Mouse (Mus musculus) hindbrain, embryonic 11.5 days (tissue): ENCODE measurements around the gene Gnai2. TPM values are rescaled to one million over a fixed set of nuclear protein-coding genes. Genes with fewer than 3 reads are reported as not detected.

Source experiments
- ATAC-seq: fragments of 200-750 bp; cut with Nextera tagmentation; 2 replicates; pipeline ENCODE4 v1.8.0; 2017; ENCODE audit warnings: mild to moderate bottlenecking, moderate TSS enrichment, moderate library complexity; ENCODE audit not compliant: low FRiP score
- DNase-seq: peaks from one replicate; pipeline ENCODE4 v3.0.0-alpha.2; 2015; ENCODE audit warnings: low spot score
- H3K27ac ChIP-seq: fragments of 300-500 bp; sonication (generic); 2 replicates; pipeline ENCODE4 v1.5.1; 2014; ENCODE audit warnings: mild to moderate bottlenecking, low read depth, low read length
- H3K27me3 ChIP-seq: fragments of 300-500 bp; sonication (generic); 2 replicates; pipeline ENCODE4 v1.6.1; 2014; ENCODE audit warnings: mild to moderate bottlenecking, low read length, moderate library complexity, mixed read lengths; ENCODE audit not compliant: control insufficient read depth, insufficient read depth
- H3K36me3 ChIP-seq: fragments of 300-500 bp; sonication (generic); 2 replicates; pipeline ENCODE4 v1.6.1; 2014; ENCODE audit warnings: mild to moderate bottlenecking, low read length, moderate library complexity, mixed read lengths; ENCODE audit not compliant: control insufficient read depth, insufficient read depth
- H3K4me1 ChIP-seq: fragments of 300-500 bp; sonication (generic); replicated peaks from 2 replicates; pipeline ENCODE4 v1.6.1; 2014; ENCODE audit warnings: low read length, mixed read lengths; ENCODE audit not compliant: control insufficient read depth, insufficient read depth
- H3K4me2 ChIP-seq: fragments of 300-500 bp; sonication (generic); replicated peaks from 2 replicates; pipeline ENCODE4 v1.6.1; 2014; ENCODE audit warnings: mild to moderate bottlenecking, low read depth, low read length
- H3K4me3 ChIP-seq: fragments of 300-500 bp; sonication (generic); 2 replicates; pipeline ENCODE4 v1.5.1; 2014; ENCODE audit warnings: low read depth, low read length
- H3K9ac ChIP-seq: fragments of 300-500 bp; sonication (generic); 2 replicates; pipeline ENCODE4 v1.6.1; 2014; ENCODE audit warnings: low read depth, low read length
- H3K9me3 ChIP-seq: fragments of 300-500 bp; sonication (generic); 2 replicates; pipeline ENCODE4 v1.6.1; 2016; ENCODE audit warnings: low read length; ENCODE audit not compliant: control insufficient read depth
- WGBS: fragments of 180-500 bp; shearing (Covaris S2); extraction: QIAGEN DNeasy Blood & Tissue Kit; methylation state at CpG from one replicate; pipeline ENCODE4 v1.1.7; 2014; 5-methylcytosine and 5-hydroxymethylcytosine counted together
- polyA plus RNA-seq: library from polyadenylated mRNA; unstranded; fragments of >200 nt; fragmentation: Nextera tagmentation; extraction: Ambion mirVana; gene quantifications from 2 replicates; pipeline ENCODE4 v1.2.1, GENCODE M21; 2014

Gene Gnai2
- polyA plus RNA-seq, 1 experiment from 2014 or later, result 529 TPM

DNA sequence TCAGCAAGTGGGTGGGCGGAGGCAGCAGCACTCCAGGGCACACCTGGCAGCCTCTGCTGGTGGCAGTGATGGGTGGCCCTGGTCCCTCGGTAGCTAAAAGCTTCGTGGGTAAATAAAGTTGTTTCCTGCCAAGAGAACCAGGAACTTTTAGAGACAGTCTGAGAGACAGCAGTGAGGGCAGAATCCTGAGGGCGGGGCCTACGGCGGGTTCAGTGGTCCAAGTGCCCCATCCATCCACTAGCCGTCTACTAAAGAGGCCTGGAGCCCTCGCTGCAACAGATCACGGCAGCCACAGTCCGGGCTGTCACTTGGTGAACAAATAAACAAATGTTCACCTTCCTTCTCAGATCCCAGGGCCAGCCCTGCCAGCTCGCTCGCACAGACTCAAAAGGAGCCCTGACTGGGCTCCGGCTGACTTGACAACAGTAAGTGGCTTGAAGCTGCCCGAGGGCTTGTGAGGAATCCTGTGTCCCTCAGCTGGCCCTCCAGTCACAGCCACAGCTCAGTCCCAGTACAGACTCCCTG lies 5.2 kb downstream of the Gnai2 start:
- no peaks in the 10 kb centered on the region for H3K9me3 ChIP-seq
- H3K4me3 ChIP-seq, result peak overlapping the region; percentile 25
- peak; percentile 2; the same call in 1 of the 2 replicates for ATAC-seq
- 0 out of 2 replicates have a peak, but pooled peaks cover 2% of the 10 kb centered on the region for H3K36me3 ChIP-seq
- 12% methylated on average over 14 of the region's 14 CpGs for WGBS
- H3K4me1 ChIP-seq, result peaks cover 59% of the 10 kb centered on the region
- H3K9ac ChIP-seq, result peak overlapping the region; percentile 71
- peak; percentile 69 for DNase-seq
- H3K4me2 ChIP-seq, result peak overlapping the region; percentile 51
- peak overlapping the region; percentile 99 for H3K27ac ChIP-seq
- no peaks in the 10 kb centered on the region for H3K27me3 ChIP-seq

DNA sequence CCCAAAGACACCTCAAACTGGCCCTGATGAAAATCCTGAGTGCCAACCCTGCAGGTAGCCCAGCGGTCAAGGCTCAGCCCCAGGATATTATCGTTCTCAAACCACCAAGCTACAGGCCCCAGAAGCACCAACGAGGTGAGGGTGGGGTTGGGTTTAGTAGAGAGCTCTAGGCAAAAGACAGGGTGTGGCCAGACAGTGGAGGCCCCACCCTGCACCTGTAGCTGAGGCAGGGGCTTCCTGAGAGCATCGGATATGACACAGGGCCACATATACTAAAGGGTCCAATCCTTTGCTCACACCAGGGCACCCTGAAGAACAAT lies 5.8 kb downstream of the Gnai2 start:
- Histone ChIP-seq H3K27me3 (no peaks in the 10 kb centered on the region), H3K4me3 (peak overlapping the region; percentile 10), H3K9me3 (no peaks in the 10 kb centered on the region), H3K4me2 (peak overlapping the region; percentile 51), H3K27ac (peak overlapping the region; percentile 99), H3K4me1 (peaks cover 61% of the 10 kb centered on the region), H3K36me3 (0 out of 2 replicates have a peak, but pooled peaks cover 4% of the 10 kb centered on the region), H3K9ac (peak overlapping the region; percentile 71)
- DNase-seq, result no peak
- WGBS, result 37% methylated on average over 4 of the region's 4 CpGs
- no peak for ATAC-seq

- no peak for DNase-seq
- Histone ChIP-seq H3K4me3 (no peak overlapping the region; the same call in 1 of the 2 replicates), H3K9me3 (no peaks in the 10 kb centered on the region), H3K36me3 (0 out of 2 replicates have a peak, but pooled peaks cover 8% of the 10 kb centered on the region), H3K4me1 (peaks cover 61% of the 10 kb centered on the region), H3K27ac (peak overlapping the region; percentile 99), H3K27me3 (no peaks in the 10 kb centered on the region), H3K9ac (peak overlapping the region; percentile 71), H3K4me2 (peak overlapping the region; percentile 51)
- WGBS, result 40% methylated on average over 15 of the region's 15 CpGs
- no peak for ATAC-seq
Measured at GRCm38 (mm10) chr9:107628721-107629410, 6.3 kb downstream of the Gnai2 start.

- peak overlapping the region; percentile 99 for H3K27ac ChIP-seq
- peak overlapping the region; percentile 6; the same call in 1 of the 2 replicates for H3K4me3 ChIP-seq
- no peak for ATAC-seq
- peak overlapping the region; percentile 26 for H3K4me2 ChIP-seq
- 22% methylated on average over 20 of the region's 20 CpGs for WGBS
- peaks cover 61% of the 10 kb centered on the region for H3K4me1 ChIP-seq
- H3K27me3 ChIP-seq, result no peaks in the 10 kb centered on the region
- H3K9me3 ChIP-seq, result no peaks in the 10 kb centered on the region
- H3K36me3 ChIP-seq, result 0 out of 2 replicates have a peak, but pooled peaks cover 8% of the 10 kb centered on the region
- peak; percentile 44 for DNase-seq
- H3K9ac ChIP-seq, result peak overlapping the region; percentile 64
Measured at GRCm38 (mm10) chr9:107627387-107628255, 7.5 kb downstream of the Gnai2 start.

GRCm38 (mm10) chr9:107626844-107627277 lies 8.3 kb downstream of the Gnai2 start:
- H3K4me1 ChIP-seq, result peaks cover 53% of the 10 kb centered on the region
- H3K9ac ChIP-seq, result peak overlapping the region; percentile 64
- peak overlapping the region; percentile 17 for H3K4me2 ChIP-seq
- H3K9me3 ChIP-seq, result no peaks in the 10 kb centered on the region
- H3K36me3 ChIP-seq, result 0 out of 2 replicates have a peak, but pooled peaks cover 8% of the 10 kb centered on the region
- ATAC-seq (peak; percentile 83), DNase-seq (peak; percentile 98)
- no peaks in the 10 kb centered on the region for H3K27me3 ChIP-seq
- H3K4me3 ChIP-seq, result no peak overlapping the region
- 0% methylated on average over 2 of the region's 2 CpGs for WGBS
- H3K27ac ChIP-seq, result peak overlapping the region; percentile 99

GRCm38 (mm10) chr9:107626158-107626843 lies 8.9 kb downstream of the Gnai2 start:
- Histone ChIP-seq H3K4me3 (no peak overlapping the region), H3K27me3 (no peaks in the 10 kb centered on the region)
- no peak for DNase-seq

GRCm38 (mm10) chr9:107625351-107626128 lies 9.6 kb downstream of the Gnai2 start:
- ATAC-seq, result no peak
- no peaks in the 10 kb centered on the region for H3K9me3 ChIP-seq
- peak overlapping the region; percentile 99 for H3K27ac ChIP-seq
- H3K36me3 ChIP-seq, result 0 out of 2 replicates have a peak, but pooled peaks cover 8% of the 10 kb centered on the region
- peaks cover 43% of the 10 kb centered on the region for H3K4me1 ChIP-seq
- peak overlapping the region; percentile 36; the same call in 1 of the 2 replicates for H3K9ac ChIP-seq
- no peak overlapping the region for H3K4me2 ChIP-seq
- no peaks in the 10 kb centered on the region for H3K27me3 ChIP-seq
- WGBS, result 88% methylated on average over 12 of the region's 12 CpGs
- no peak for DNase-seq
- no peak overlapping the region for H3K4me3 ChIP-seq

More at GRCm38 (mm10) chr9:107626158-107626843, 8.9 kb downstream of the Gnai2 start:
- Histone ChIP-seq H3K4me1 (peaks cover 47% of the 10 kb centered on the region), H3K27ac (peak overlapping the region; percentile 99), H3K9me3 (no peaks in the 10 kb centered on the region), H3K36me3 (0 out of 2 replicates have a peak, but pooled peaks cover 8% of the 10 kb centered on the region), H3K9ac (peak overlapping the region; percentile 36), H3K4me2 (peak overlapping the region; percentile 17)
- ATAC-seq, result peak; percentile 2; the same call in 1 of the 2 replicates
- WGBS, result 35% methylated on average over 13 of the region's 15 CpGs
